Mouse (Mus musculus) myocyte (in vitro differentiated cells): ENCODE results near the gene Igdcc3. TPM values are rescaled to one million over a fixed set of nuclear protein-coding genes. Genes with fewer than 3 reads are reported as not detected.

Experiments
- H3K27me3 ChIP-seq: one replicate; pipeline ENCODE4 v1.6.1; 2011; ENCODE audit not compliant: control insufficient read depth, insufficient read depth, insufficient read length
- H3K36me3 ChIP-seq: one replicate; pipeline ENCODE4 v1.6.1; 2011; ENCODE audit not compliant: control insufficient read depth, insufficient read depth
- H3K4me2 ChIP-seq: one replicate; pipeline ENCODE4 v1.6.1; 2011; ENCODE audit warnings: low read depth, control low read depth
- H3K4me3 ChIP-seq: one replicate; pipeline ENCODE4 v1.5.1; 2011; ENCODE audit warnings: mild to moderate bottlenecking, control low read depth, moderate library complexity
- H3K79me2 ChIP-seq: one replicate; pipeline ENCODE4 v1.6.1; 2011; ENCODE audit not compliant: control insufficient read depth, insufficient read depth
- H3ac ChIP-seq: one replicate; pipeline ENCODE4 v1.6.1; 2011; ENCODE audit not compliant: control insufficient read depth, insufficient read length
- CEBPB ChIP-seq: IDR thresholded peaks from 2 replicates; pipeline ENCODE4 v1.6.1; 2011; ENCODE audit warnings: mild to moderate bottlenecking, moderate library complexity; ENCODE audit not compliant: poor library complexity, insufficient read depth, severe bottlenecking
- E2F4 ChIP-seq: IDR thresholded peaks from one replicate; pipeline ENCODE4 v1.6.1; 2011; ENCODE audit warnings: mild to moderate bottlenecking, control low read depth, moderate library complexity; ENCODE audit not compliant: insufficient read depth
- MAX ChIP-seq: IDR thresholded peaks from one replicate; pipeline ENCODE4 v1.6.1; 2011; ENCODE audit warnings: low read depth, mild to moderate bottlenecking, control low read depth
- MYOD1 ChIP-seq, 3 experiments: IDR thresholded peaks; one replicate each; pipeline ENCODE4 v1.6.1; 2011; ENCODE audit warnings: control low read depth in 2 of 3, low read depth in 2 of 3, mild to moderate bottlenecking in 2 of 3, moderate library complexity in 1 of 3; ENCODE audit not compliant: insufficient read length in 2 of 3, control insufficient read depth in 1 of 3
- MYOG ChIP-seq, 3 experiments: IDR thresholded peaks; one replicate each; pipeline ENCODE4 v1.6.1; 2011; ENCODE audit warnings: control low read depth in 2 of 3, low read depth in 2 of 3, mild to moderate bottlenecking in 2 of 3; ENCODE audit not compliant: insufficient read length in 2 of 3, control insufficient read depth in 1 of 3, insufficient read depth in 1 of 3
- POLR2A ChIP-seq: IDR thresholded peaks from one replicate; pipeline ENCODE4 v1.6.1; 2011; ENCODE audit warnings: low read depth, mild to moderate bottlenecking, control low read depth, moderate library complexity; ENCODE audit not compliant: insufficient read length
- POLR2AphosphoS2 ChIP-seq: IDR thresholded peaks from one replicate; pipeline ENCODE4 v1.6.1; 2011; ENCODE audit warnings: low read depth, control low read depth; ENCODE audit not compliant: insufficient read length
- REST ChIP-seq: IDR thresholded peaks from one replicate; pipeline ENCODE4 v1.6.1; 2011; ENCODE audit warnings: mild to moderate bottlenecking, control low read depth, moderate library complexity; ENCODE audit not compliant: insufficient read depth, insufficient read length
- SRF ChIP-seq: IDR thresholded peaks from one replicate; pipeline ENCODE4 v1.6.1; 2011; ENCODE audit warnings: low read depth; ENCODE audit not compliant: control insufficient read depth, insufficient read length
- TCF12 ChIP-seq: IDR thresholded peaks from one replicate; pipeline ENCODE4 v1.6.1; 2011; ENCODE audit warnings: mild to moderate bottlenecking, control low read depth; ENCODE audit not compliant: poor library complexity, insufficient read depth, severe bottlenecking
- TCF3 ChIP-seq: IDR thresholded peaks from one replicate; pipeline ENCODE4 v1.6.1; 2011; ENCODE audit warnings: low read depth, control low read depth; ENCODE audit not compliant: insufficient read length
- USF1 ChIP-seq: IDR thresholded peaks from one replicate; pipeline ENCODE4 v1.6.1; 2011; ENCODE audit warnings: low read depth, mild to moderate bottlenecking, control low read depth, moderate library complexity
- polyA plus RNA-seq: library from polyadenylated mRNA; unstranded; fragments of >200 nt; fragmentation: generic; extraction: Trizol; gene quantifications from one replicate; pipeline ENCODE4 v1.2.1, GENCODE M21; 2012; ENCODE audit warnings: missing spikeins

Gene Igdcc3
- polyA plus RNA-seq, 1 experiment, result not detected

GRCm38 (mm10) chr9:65172654-65173053 is 31.7 kb downstream of the Igdcc3 start:
- Histone ChIP-seq H3K79me2 (no peaks in the 10 kb centered on the region), H3K27me3 (peaks cover 44% of the 10 kb centered on the region), H3K4me2 (no peak overlapping the region), H3K36me3 (no peaks in the 10 kb centered on the region), H3ac (no peak overlapping the region), H3K4me3 (no peak overlapping the region)
- TF ChIP-seq E2F4 (no peak), TCF3 (no peak), SRF (no peak), REST (no peak), USF1 (no peak), MYOD1 (IDR thresholded peaks at IDR 0.05; ENCODE audit: control insufficient read depth in 1 of 3, insufficient read length in 2 of 3, low read depth in 2 of 3) (no peak), CEBPB (no peak), MYOG (IDR thresholded peaks at IDR 0.05; ENCODE audit: control insufficient read depth in 1 of 3, insufficient read depth in 1 of 3, insufficient read length in 2 of 3, low read depth in 2 of 3) (no peak), POLR2A (no peak), MAX (no peak), POLR2AphosphoS2 (no peak), TCF12 (no peak)

DNA sequence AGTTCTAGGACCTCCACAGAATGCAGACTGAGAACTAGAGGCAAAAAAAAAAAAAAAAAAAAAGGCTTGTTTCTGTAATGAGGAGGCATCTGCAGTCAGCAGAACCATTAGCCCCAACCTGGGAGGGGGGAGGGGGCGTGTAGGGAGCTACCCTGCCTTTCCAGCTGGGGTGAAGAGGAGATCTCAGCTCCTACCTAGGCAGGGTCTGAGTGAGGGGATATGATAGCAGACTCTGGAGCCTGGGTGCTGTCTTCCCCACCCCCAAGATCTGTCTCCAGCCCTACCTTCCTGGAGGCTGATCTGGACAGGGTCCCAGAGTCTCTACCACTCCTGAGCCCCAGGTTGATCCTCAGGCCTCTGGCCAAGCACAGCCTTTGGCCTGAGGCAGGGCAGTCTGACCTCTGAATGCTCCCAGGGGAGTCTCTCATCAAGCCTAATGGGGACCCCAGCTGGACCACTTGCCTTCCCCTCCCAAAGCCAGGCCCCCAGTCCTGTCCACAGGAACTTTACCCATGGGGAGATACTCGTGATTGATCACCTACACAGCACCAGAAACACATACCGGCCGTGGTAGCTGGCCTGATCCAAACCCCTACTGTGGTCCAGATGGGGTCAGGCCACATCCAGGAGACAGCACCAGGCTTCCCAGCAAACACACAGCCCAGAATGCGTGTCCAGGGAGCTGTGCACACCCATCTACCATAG is 34.4 kb downstream of the Igdcc3 start:
- Histone ChIP-seq H3K27me3 (peaks cover 62% of the 10 kb centered on the region), H3K4me2 (no peak overlapping the region), H3K36me3 (no peaks in the 10 kb centered on the region), H3K4me3 (no peak overlapping the region), H3ac (no peak overlapping the region), H3K79me2 (no peaks in the 10 kb centered on the region)
- TF ChIP-seq SRF (no peak), TCF3 (no peak), E2F4 (no peak), REST (no peak), CEBPB (no peak), MYOD1 (IDR thresholded peaks at IDR 0.05; ENCODE audit: control insufficient read depth in 1 of 3, insufficient read length in 2 of 3, low read depth in 2 of 3) (no peak), POLR2AphosphoS2 (no peak), POLR2A (no peak), MYOG (IDR thresholded peaks at IDR 0.05; ENCODE audit: control insufficient read depth in 1 of 3, insufficient read depth in 1 of 3, insufficient read length in 2 of 3, low read depth in 2 of 3) (no peak), TCF12 (no peak)

DNA sequence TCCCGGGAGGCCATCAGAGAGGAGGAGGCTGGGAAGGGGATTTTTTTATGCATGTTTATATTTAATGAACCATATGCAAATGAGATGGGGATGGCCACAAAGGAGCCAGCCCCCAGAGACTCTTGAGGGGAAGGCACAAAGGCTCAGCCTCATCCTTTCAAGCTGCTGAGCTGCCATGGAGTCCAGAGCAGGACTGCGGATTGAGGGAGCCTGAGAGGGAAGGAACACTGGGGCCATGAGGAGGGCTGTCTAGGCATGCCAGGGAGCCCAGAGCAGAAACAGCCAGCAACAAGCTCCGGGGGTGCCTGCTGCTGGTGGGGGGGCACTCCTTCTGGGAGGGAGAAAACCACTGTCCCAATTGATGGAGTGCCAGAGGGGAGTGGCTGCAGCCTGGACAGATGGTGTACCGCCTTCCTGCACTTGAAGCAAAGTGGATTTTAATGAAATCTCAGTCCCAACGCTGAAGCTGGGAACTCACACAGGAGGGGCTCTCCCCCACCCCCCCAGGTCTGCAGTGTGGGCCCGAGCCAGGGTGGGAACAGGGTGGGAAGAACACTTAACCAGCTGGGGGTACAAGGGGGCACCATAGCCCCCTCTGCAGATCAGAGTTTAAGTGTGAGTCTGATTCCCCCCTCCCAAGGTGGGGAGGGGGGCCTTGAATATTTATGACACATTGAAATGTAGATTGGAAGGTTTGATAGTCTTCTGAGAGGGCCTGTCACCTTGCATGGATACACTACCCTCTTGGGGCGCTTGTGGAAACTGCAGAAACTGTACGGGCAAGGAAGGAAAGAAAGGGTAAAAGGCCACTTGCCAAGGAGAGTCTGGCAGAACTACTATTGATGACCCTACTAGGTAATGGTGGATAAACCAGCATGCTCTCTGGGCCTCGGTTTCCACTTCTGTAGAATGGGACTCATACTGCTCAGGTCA is 35.2 kb downstream of the Igdcc3 start:
- Histone ChIP-seq H3K36me3 (no peaks in the 10 kb centered on the region), H3K79me2 (no peaks in the 10 kb centered on the region), H3ac (no peak overlapping the region), H3K4me2 (no peak overlapping the region), H3K4me3 (no peak overlapping the region), H3K27me3 (peaks cover 67% of the 10 kb centered on the region)
- no peak for TF ChIP-seq MYOD1 (IDR thresholded peaks at IDR 0.05; ENCODE audit: control insufficient read depth in 1 of 3, insufficient read length in 2 of 3, low read depth in 2 of 3)
- no peak for TF ChIP-seq USF1
- TF ChIP-seq MYOG (IDR thresholded peaks at IDR 0.05; ENCODE audit: control insufficient read depth in 1 of 3, insufficient read depth in 1 of 3, insufficient read length in 2 of 3, low read depth in 2 of 3), result no peak
- TF ChIP-seq TCF12, result no peak
- TF ChIP-seq CEBPB, result no peak

GRCm38 (mm10) chr9:65177497-65177896 is 36.5 kb downstream of the Igdcc3 start:
- no peak overlapping the region for H3K4me2 ChIP-seq
- H3ac ChIP-seq, result no peak overlapping the region
- H3K79me2 ChIP-seq, result no peaks in the 10 kb centered on the region
- TF ChIP-seq TCF12, result no peak
- TF ChIP-seq E2F4, result no peak
- TF ChIP-seq MYOD1 (IDR thresholded peaks at IDR 0.05; ENCODE audit: control insufficient read depth in 1 of 3, insufficient read length in 2 of 3, low read depth in 2 of 3), result no peak
- no peak for TF ChIP-seq POLR2A
- no peak for TF ChIP-seq REST
- TF ChIP-seq CEBPB, result no peak
- TF ChIP-seq POLR2AphosphoS2, result no peak
- TF ChIP-seq MYOG (IDR thresholded peaks at IDR 0.05; ENCODE audit: control insufficient read depth in 1 of 3, insufficient read depth in 1 of 3, insufficient read length in 2 of 3, low read depth in 2 of 3), result no peak
- TF ChIP-seq SRF, result no peak
- TF ChIP-seq TCF3, result no peak
- TF ChIP-seq MAX, result no peak
- no peak overlapping the region for H3K4me3 ChIP-seq
- H3K27me3 ChIP-seq, result peaks cover 75% of the 10 kb centered on the region
- no peaks in the 10 kb centered on the region for H3K36me3 ChIP-seq
